Mouse (Mus musculus): ENCODE measurements around the gene Gm20388. TPM values are rescaled to one million over a fixed set of nuclear protein-coding genes. Genes with fewer than 3 reads are reported as not detected.

Gene Gm20388
- total RNA-seq, 2 experiments from 2014 or later: 10.3 to 10.6 TPM

DNA sequence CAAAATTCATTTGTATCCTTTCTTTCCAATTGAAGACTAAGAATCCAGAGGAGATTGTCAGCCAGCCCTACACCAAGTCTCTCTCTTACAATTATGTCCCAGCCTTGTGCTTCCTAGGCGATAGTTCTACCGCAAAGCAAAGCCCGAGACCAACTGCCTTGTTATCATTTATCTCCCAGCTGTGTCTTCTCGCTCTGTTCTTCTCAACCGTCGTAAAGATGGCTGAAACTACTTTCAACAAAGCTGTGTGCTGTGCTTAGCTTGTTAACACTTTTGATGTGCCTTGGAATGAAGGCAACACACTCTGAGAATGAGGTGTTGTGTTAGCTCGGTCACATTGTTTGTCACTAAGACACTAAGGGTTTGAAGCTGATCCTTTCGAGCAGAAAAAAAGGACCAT lies 3421.2 kb downstream of the Gm20388 start:
- intact Hi-C loops (cut with DNase I): no loop called here
- no peak for DNase-seq (ENCODE audit: low spot score in 2 of 2)

DNA sequence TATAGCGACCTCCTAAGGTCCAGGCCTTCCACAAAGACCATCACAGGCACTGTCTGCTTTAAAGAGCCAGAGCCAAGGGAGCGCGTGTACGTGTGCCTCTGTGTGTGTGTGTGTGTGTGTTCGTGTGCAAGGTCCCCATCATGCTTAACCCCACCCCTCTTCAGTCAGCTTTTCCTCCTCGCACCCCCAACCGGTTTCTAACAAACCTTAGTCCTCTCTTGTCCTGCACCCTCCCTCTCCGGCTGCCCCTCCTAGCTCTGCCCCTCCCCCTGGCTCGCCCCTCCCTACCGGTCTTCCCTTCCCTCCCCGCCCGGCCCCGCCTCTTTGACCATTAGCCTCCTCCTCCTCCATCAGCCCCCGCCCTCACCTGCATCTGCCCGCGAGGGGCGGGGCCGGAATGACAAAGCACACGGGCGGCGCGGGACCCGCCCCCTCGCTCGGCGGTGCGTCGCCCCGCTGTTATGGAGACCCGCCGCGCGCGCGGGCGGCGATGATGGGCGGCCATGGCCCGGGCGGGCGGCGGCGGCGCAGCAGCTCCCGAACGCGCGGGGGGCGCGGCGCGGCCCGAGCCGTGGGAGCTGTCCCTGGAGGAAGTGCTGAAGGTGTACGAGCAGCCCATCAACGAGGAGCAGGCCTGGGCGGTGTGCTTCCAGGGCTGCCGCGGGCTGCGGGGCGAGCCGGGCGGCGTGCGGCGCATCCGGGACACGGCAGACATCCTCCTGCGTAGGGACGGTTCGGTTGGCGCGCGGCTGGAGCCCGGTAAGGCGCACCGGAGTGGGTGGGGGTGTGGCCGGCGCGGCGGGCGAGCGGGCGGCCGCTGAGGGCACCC lies 3421.8 kb downstream of the Gm20388 start, which contains the start of gene Spire2:
TSS of gene Spire2 (plus strand) at position 452 of the 829 bp plus-strand sequence.
- intact Hi-C loops (cut with DNase I): no loop called here
- DNase-seq (ENCODE audit: low spot score in 2 of 2): peak; percentile 65 to 77

DNA sequence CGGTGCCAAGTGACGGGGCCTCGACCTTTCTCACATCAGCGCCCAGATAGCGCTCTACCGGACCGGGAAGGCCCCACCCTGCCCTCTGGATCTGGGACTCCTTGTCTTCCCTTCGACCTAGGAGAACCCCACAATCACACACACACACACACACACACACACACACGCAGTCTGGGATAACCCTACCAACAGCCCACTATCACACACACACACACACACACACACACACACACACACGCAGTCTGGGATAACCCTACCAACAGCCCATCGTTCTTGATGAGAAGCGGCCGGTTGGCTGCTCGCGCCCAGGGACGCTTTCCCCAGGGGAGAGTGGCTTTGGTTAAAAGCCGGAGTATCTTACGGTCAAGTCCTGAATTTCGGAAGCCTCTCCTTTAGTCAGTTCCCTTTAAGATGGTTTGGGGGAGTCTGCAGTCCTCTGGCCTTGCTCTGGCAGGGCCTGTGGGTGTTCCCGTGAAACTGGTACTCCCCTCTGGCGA lies 3422.5 kb downstream of the Gm20388 start:
- intact Hi-C loops (cut with DNase I): no loop called here
- peak; percentile 16 to 22 for DNase-seq (ENCODE audit: low spot score in 2 of 2)

DNA sequence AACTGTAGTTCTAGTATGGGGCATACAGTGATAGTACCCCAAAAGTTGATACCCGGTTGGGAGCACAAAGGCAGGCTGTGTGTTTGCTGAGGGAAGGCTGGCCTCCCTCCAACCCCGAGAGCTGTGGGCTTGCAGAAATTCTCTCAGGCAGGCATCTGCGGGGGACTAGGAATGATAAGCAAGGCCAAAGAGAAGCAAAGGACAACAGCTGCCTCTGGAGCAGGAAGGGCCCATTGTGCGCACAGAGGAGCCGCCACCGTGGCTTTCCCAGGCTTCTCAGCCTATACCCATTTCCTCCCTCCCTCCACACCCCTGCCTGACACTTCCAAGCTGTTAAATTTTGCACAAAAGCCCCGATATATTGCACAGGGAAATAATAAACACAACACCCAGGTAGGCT lies 3423.2 kb downstream of the Gm20388 start:
- DNase-seq (ENCODE audit: low spot score in 2 of 2): peak in 1 of 2 experiments; percentile 21
- intact Hi-C loops (cut with DNase I): no loop called here

DNA sequence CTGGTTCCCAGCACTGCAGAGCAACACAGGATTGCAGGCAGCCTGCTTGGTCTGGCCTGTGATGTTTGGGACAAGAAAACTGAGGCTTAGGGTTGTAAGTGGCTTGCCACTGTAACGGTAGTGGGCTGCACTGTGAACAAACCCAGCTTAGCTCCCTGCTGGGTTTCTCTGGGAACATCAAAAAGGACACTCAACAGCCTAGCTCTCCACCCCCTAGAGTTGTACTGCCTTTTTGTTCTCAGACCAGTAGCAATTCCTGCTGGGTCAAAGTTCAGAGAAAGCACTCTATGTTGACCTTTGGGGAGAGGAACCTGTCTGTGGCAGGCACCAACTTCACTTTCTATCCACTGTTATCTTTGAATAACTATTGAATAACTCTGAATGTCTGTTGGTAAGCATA lies 3423.8 kb downstream of the Gm20388 start:
- intact Hi-C loops (cut with DNase I): no loop called here
- no peak for DNase-seq (ENCODE audit: low spot score in 2 of 2)

DNA sequence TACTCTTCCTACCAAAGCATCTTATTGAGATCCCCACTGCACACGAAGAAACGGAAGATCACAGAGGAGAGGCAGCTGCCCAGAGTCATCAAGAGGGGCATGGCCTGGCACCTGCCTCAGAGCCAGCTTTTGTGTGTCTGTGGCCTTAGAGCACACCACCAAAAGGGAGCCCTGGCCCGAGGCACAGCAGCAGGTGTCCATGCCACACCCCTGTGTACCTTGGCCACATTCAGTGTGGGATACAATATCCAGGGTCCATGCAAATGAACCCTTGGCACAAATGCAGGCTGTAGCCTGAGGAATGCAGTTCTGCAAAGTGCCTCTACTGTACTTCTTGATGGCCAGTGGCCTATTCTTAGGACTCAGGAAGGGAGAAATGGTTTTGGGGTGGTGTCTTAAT lies 3426.8 kb downstream of the Gm20388 start:
- no peak for DNase-seq (ENCODE audit: low spot score in 2 of 2)
- intact Hi-C loops (cut with DNase I): no loop called here

- intact Hi-C loops (cut with DNase I): no loop called here
- DNase-seq (ENCODE audit: low spot score in 2 of 2): no peak
Measured at GRCm38 (mm10) chr8:123340071-123340470, 3429.4 kb downstream of the Gm20388 start.

DNA sequence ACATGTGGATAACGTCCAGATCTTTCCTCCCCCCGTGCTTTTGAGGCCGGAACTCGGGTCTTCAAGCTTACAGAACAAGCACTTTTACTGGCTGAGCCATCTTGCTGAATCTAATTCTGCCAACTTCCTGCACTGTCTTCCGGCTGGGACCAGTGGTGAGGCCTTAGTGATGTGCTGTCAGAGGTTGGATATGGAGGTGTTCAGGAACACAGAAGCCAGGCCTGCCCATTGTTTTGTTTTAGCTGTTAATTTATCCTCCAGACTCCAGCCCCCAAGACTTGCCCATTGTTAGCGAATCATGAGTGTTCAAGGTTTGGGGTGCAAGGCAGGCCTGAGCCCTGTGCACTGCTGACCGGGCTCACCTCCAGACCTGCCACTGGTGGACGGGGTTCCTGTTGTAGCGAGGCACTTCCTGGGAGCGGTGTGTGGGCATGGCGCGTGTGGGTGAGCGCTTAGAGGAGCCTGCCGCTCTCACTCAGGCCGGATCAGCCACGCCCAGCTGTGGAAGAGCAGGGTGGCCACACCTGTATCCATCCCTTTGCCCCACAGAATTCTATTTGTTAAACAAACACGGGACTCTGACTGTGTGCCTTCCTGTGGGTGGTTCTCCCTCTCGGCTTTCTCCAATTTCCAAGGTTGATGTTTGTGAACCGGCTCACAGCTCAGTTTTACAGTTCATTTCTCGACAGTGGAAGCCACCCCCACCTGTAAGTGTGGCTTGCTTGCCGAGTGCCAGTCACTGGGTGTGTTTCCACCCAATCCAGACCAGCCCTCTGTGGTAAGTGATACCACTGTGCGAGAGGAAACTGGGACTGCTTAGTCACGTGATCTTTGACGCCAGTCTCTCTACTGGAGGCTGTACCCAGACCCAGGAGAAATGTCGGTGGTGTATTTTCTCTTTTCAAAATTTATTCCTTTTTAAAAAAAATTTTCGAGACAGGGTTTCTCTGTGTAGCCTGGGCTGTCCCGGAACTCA lies 3430.7 kb downstream of the Gm20388 start:
- intact Hi-C loops (cut with DNase I): no loop called here
- DNase-seq (ENCODE audit: low spot score in 2 of 2): no peak

GRCm38 (mm10) chr8:123342253-123342652 lies 3431.6 kb downstream of the Gm20388 start:
- intact Hi-C loops (cut with DNase I): no loop called here
- peak in 1 of 2 experiments; percentile 21 for DNase-seq (ENCODE audit: low spot score in 2 of 2)

DNA sequence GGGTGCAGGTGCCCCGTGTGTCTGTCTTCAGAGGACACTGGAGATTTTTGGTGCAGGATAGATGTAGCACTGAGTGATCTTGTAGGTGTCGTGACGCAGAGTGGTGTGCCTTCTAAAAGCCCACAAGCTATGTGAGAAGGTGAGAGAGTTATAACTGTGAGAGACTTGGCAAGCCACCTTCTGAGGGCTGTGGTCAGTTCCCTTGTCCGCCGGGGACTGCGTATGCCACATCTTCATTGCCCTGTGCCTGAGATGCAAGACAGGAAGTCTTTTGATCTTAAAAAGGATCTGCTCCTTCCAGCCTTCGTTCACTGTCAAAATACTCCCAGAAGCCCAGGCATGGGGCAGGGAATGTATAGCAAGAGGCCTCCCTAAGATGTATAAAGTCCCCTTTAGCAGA lies 3432.3 kb downstream of the Gm20388 start:
- DNase-seq (ENCODE audit: low spot score in 2 of 2): no peak
- intact Hi-C loops (cut with DNase I): no loop called here

DNA sequence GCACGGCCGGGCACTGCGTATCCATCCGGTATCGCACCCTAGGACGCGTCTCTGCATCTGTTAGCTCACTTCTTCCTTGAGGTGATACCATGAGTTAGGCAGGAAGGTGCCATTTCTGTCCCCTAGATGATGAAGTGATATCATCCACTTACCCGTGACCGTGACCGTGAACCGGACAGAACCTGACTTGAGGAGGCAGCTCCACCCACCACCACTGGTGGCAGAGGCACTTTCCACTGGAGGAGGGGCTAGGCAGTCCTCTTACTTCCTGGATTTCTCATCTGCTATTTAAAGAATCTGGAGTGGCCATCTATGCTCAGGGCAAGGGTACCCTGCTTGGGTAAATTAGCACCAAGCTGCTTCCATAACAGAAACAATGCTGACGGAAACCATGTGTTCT lies 3432.8 kb downstream of the Gm20388 start:
- intact Hi-C loops (cut with DNase I): no loop called here
- no peak for DNase-seq (ENCODE audit: low spot score in 2 of 2)

GRCm38 (mm10) chr8:123345135-123345534 lies 3434.5 kb downstream of the Gm20388 start:
- intact Hi-C loops (cut with DNase I): no loop called here
- DNase-seq (ENCODE audit: low spot score in 2 of 2): no peak

DNA sequence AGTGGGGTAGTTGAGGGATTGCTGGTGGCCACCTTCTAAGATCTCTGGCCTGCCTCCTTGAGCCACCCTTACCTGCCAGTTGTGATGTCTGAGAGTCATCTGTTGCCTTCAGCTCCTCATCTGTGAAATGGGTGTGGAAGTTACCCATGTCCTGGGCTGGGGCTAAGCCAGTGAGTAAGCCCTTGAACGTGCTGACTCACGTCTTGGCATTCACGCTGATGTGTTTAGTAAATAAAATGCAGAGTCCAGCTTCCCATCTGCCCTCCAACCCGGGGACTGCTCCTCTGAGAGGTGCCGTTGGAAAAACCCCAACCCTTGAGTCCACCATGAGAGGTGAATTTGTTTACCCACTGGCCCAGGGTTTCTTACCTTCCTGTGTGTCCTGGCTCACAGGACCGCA lies 3435.2 kb downstream of the Gm20388 start:
- intact Hi-C loops (cut with DNase I): no loop called here
- DNase-seq (ENCODE audit: low spot score in 2 of 2): no peak

DNA sequence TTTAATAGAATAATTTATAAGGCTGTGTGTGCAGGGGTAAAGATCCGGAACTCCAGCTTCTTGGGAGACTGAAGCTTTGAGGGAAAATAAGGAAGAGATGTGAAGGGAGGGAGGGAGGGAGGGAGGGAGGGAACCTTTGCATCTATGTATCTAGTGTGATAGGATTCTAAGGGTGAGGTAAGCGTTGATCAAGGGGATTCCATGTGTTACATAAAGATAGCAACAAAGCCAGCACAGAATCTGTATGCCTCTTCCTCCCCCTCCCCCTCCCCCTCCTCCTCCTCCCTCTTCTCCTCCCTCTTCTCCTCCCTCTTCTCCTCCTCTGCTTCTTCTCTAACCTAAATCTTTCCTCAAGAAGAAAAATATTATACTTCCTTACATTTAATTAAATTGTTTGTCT lies 3436.7 kb downstream of the Gm20388 start:
- intact Hi-C loops (cut with DNase I): no loop called here
- no peak for DNase-seq (ENCODE audit: low spot score in 2 of 2)

GRCm38 (mm10) chr8:123348237-123348843 lies 3437.7 kb downstream of the Gm20388 start:
- no peak for DNase-seq (ENCODE audit: low spot score in 2 of 2)
- intact Hi-C loops (cut with DNase I): no loop called here

- no peak for DNase-seq (ENCODE audit: low spot score in 2 of 2)
- intact Hi-C loops (cut with DNase I): no loop called here
Measured at GRCm38 (mm10) chr8:123349073-123349472, 3438.4 kb downstream of the Gm20388 start.

DNA sequence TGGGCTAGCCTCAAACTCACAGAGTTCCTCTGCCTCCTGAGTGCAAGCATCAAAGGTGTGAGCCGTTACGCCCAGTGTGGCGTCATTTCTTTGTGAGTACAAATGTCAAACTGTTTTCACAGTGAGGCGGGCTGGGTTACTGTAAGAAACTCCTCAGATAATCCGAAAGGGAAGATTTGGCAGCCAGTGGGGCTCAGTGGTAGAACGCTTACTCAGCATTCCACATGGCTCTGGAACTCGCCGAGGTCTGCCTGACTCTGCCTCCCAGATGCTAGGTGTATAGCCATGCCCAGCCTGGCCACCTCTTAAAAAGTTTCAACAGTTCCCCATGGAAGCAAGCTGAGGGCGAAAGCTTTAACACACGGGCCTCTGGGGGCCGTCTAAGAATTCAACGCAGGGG lies 3441.5 kb downstream of the Gm20388 start:
- DNase-seq (ENCODE audit: low spot score in 2 of 2): no peak
- intact Hi-C loops (cut with DNase I): loop anchor here (2.0 kb wide), 1 partner anchor 33 kb away; the partner anchor contains the start of gene Fanca

DNA sequence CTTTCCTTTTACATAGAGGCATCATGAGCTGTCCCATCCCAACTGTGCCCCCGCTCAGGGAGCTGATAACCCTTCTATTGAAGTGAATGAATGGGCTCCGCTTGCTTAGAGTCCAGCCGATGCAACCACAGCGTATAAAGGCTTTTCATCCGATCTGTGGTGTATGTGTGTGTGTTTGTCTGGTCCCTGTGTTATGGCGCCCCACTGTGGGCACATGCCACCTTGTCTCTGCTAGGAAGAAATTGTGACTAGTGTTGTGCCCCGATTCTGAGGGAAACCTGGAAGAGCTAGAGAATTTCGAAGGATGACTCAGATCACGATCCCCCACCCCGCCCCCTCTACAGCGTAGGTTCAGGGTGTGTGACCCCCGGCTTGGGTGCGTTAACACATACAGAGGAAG lies 3442.1 kb downstream of the Gm20388 start:
- DNase-seq (ENCODE audit: low spot score in 2 of 2): no peak
- intact Hi-C loops (cut with DNase I): loop anchor here (2.0 kb wide), 1 partner anchor 34 kb away; the partner anchor contains the start of gene Fanca

- no peak for DNase-seq (ENCODE audit: low spot score in 2 of 2)
- intact Hi-C loops (cut with DNase I): loop anchor here (2.0 kb wide), 1 partner anchor 34 kb away; the partner anchor contains the start of gene Fanca
Measured at GRCm38 (mm10) chr8:123353216-123353615, 3442.6 kb downstream of the Gm20388 start.
